Mouse (Mus musculus) hindbrain, embryonic 15.5 days (tissue): ENCODE results near the gene Crmp1. TPM values are rescaled to one million over a fixed set of nuclear protein-coding genes. Genes with fewer than 3 reads are reported as not detected.
A peak's percentile ranks its signal among the peaks of the same experiment; 100 is the strongest.

Experiments
- ATAC-seq: fragments of 200-750 bp; cut with Nextera tagmentation; 2 replicates; pipeline ENCODE4 v1.8.0; 2017; ENCODE audit warnings: low read depth, moderate number of reproducible peaks, moderate TSS enrichment; ENCODE audit not compliant: low FRiP score
- H3K27ac ChIP-seq: fragments of 300-500 bp; sonication (generic); replicated peaks from 2 replicates; pipeline ENCODE4 v1.5.1; 2015; ENCODE audit warnings: mild to moderate bottlenecking, inconsistent platforms
- H3K27me3 ChIP-seq: fragments of 300-500 bp; sonication (generic); 2 replicates; pipeline ENCODE4 v1.6.1; 2015; ENCODE audit warnings: control low read depth, inconsistent platforms
- H3K36me3 ChIP-seq: fragments of 300-500 bp; sonication (generic); 2 replicates; pipeline ENCODE4 v1.6.1; 2015; ENCODE audit warnings: control low read depth, inconsistent platforms
- H3K4me1 ChIP-seq: fragments of 300-500 bp; sonication (generic); replicated peaks from 2 replicates; pipeline ENCODE4 v1.6.1; 2015; ENCODE audit warnings: control low read depth, inconsistent platforms
- H3K4me2 ChIP-seq: fragments of 300-500 bp; sonication (generic); 2 replicates; pipeline ENCODE4 v1.6.1; 2015; ENCODE audit warnings: moderate library complexity, mild to moderate bottlenecking, inconsistent platforms
- H3K4me3 ChIP-seq: fragments of 300-500 bp; sonication (generic); 2 replicates; pipeline ENCODE4 v1.5.1; 2015; ENCODE audit warnings: mild to moderate bottlenecking, inconsistent platforms
- H3K9ac ChIP-seq: fragments of 300-500 bp; sonication (generic); 2 replicates; pipeline ENCODE4 v1.6.1; 2015; ENCODE audit warnings: inconsistent platforms
- H3K9me3 ChIP-seq: fragments of 300-500 bp; sonication (generic); 2 replicates; pipeline ENCODE4 v1.6.1; 2016; ENCODE audit warnings: control low read depth, inconsistent platforms
- WGBS: fragments of 180-500 bp; shearing (Covaris S2); methylation state at CpG from one replicate; pipeline ENCODE4 v1.1.7; 2015; 5-methylcytosine and 5-hydroxymethylcytosine counted together
- polyA plus RNA-seq: library from polyadenylated mRNA; unstranded; fragments of >200 nt; fragmentation: Nextera tagmentation; extraction: Ambion mirVana; gene quantifications from 2 replicates; pipeline ENCODE4 v1.2.1, GENCODE M21; 2015

Crmp1 gene
- polyA plus RNA-seq, result 784 and 959 TPM in 2 replicates

GRCm38 (mm10) chr5:37241651-37242151 is at the start of gene Crmp1:
Crmp1 (plus strand) TSS chr5:37241940.
- ATAC-seq, result peak; percentile 86
- H3K4me2 ChIP-seq, result peak within 1 kb of the TSS; percentile 83
- WGBS, result 2% methylated on average over 52 of the region's 56 CpGs
- H3K4me1 ChIP-seq, result peaks cover 43% of the 10 kb centered on the region
- H3K36me3 ChIP-seq, result no peaks in the 10 kb centered on the region
- no peaks in the 10 kb centered on the region for H3K9me3 ChIP-seq
- H3K9ac ChIP-seq, result peak within 1 kb of the TSS; percentile 93
- peak within 1 kb of the TSS; percentile 58 for H3K4me3 ChIP-seq
- H3K27me3 ChIP-seq, result no peaks in the 10 kb centered on the region
- peak within 1 kb of the TSS; percentile 97 for H3K27ac ChIP-seq

DNA sequence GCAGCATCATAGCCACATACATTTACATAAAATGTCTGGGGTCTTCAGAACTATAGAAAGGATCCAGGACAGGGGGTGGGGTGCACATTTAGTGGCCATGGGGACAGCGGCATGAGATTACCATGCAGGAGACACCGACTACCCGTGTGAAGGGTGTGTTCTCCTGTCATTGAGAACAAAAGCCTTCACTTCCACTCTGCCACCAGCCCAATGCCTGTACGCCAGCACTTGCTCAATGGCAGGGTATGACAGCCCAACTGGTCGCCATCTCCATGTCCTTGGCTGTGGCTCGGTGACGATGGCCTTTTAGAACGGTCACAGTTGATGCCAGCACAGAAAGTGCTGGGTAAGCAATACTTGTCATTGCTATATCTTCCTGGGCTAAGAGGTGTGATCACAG is 45.5 kb upstream of the Crmp1 start:
- H3K27ac ChIP-seq, result peak overlapping the region; percentile 49
- 56% methylated on average over 8 of the region's 8 CpGs for WGBS
- H3K9ac ChIP-seq, result no peak overlapping the region
- H3K4me1 ChIP-seq, result peaks cover 40% of the 10 kb centered on the region
- H3K4me2 ChIP-seq, result no peak overlapping the region
- ATAC-seq, result no peak
- no peaks in the 10 kb centered on the region for H3K27me3 ChIP-seq
- H3K36me3 ChIP-seq, result no peaks in the 10 kb centered on the region
- no peak overlapping the region for H3K4me3 ChIP-seq
- no peaks in the 10 kb centered on the region for H3K9me3 ChIP-seq

DNA sequence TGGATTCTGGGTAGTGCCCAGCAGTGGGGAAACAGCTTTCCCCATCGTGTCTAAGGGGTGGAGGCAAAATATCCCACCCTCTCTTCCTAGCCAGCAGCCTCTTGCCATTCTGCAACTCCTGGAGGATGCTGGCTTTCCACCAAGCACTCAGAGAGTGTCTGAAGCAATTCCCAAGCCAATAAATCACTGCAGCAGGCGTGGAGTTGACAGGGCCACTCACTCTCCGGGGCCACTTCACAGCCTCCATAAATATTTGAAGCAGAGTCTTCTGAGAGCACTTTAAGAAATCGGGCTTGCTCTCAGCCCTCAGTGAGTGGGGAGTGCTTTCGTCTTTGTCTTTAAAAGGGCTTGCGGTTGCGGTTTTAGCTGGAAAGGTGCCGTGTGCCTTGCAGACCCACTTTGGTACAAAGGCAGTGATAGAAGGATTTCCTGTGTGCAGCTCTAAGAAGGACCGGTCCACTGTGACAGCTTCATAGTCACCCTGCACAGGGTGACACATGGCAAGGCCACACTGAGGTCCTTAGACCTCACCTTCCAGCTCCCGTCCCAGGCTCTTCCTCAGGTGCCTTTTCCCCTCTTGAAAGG is 45.0 kb upstream of the Crmp1 start:
- Histone ChIP-seq H3K9me3 (no peaks in the 10 kb centered on the region), H3K4me3 (no peak overlapping the region), H3K9ac (no peak overlapping the region), H3K4me1 (peaks cover 41% of the 10 kb centered on the region), H3K27me3 (no peaks in the 10 kb centered on the region), H3K27ac (peak overlapping the region; percentile 49), H3K36me3 (no peaks in the 10 kb centered on the region), H3K4me2 (no peak overlapping the region)
- WGBS, result 37% methylated on average over 10 of the region's 10 CpGs
- ATAC-seq, result peak; percentile 19; the same call in 1 of the 2 replicates

DNA sequence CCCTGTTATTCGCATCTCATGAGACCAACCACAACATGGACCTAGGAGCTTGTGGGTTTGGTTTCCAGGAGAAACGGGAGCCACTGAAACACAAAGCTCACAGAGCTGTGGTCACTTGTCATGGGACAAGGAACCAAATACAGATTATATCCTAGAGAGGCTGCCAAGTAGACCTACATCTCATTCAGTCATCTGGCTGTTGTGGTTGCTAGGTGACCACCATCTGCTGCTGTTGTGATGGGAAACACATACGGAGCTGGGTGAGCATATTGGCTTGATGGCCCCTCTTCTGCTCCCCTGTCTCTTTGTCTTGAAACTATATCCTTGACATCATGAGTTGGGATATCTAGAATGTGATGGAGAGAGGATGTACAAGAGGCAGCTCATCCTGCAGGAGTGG is 44.3 kb upstream of the Crmp1 start:
- Histone ChIP-seq H3K4me1 (peaks cover 44% of the 10 kb centered on the region), H3K27me3 (no peaks in the 10 kb centered on the region), H3K4me3 (no peak overlapping the region), H3K9ac (no peak overlapping the region), H3K27ac (peak overlapping the region; percentile 49), H3K4me2 (no peak overlapping the region), H3K36me3 (no peaks in the 10 kb centered on the region), H3K9me3 (no peaks in the 10 kb centered on the region)
- WGBS, result 42% methylated on average over 3 of the region's 3 CpGs
- no peak for ATAC-seq

DNA sequence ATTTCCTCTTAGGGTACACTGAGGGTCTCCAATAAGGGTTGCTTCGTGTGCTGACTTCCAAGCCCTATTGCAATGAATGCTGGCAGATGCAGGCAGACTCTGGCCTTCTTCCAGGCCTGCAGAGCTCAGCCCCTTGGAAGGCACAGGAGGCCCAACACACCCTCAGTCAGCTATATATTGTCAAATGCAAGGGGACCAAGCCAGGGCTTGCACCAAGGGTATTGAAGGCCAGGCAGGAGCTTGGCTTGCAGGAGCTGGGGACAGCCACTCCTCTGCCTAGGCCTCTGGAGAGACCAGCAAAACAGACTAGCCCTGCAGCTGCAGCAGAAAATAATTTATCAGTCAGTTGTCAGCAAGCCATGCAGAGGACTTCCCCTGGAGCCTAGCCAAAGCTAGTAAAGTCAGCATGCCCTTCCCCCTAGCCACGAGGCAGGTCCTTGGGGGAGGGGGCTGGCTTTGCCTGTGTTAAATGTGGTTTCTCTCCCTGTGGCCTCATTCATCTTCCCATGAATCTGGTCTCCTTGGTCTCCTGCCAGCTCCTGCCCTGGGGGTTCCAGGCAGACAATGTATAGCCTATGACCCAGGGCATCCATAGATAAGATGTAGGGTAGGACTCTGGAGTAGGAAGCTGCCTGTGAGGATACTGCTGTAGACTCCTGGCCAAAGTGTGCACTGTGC is 43.6 kb upstream of the Crmp1 start:
- peaks cover 44% of the 10 kb centered on the region for H3K4me1 ChIP-seq
- 19% methylated on average over 2 of the region's 2 CpGs for WGBS

DNA sequence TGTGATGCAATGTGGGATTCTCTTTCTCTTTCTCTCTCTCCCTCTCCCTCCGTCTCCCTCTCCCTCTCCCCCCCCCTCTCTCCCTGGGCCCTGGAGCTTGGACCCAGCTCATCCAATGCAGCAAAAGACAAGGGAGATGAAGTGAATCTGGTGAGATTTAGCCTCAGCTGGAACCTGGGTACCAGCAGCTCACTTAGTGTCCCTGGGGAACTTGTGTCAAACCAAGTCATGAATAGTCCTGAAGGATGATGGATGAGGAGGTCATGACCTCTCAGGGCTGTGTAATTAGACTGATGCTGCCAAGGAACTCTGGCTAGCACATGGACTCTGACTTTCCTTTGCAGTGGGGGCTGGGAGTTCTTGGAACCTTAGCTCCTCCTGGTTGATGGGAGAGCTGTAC is 39.5 kb upstream of the Crmp1 start:
- no peak overlapping the region for H3K4me3 ChIP-seq
- no peak overlapping the region for H3K27ac ChIP-seq
- no peak overlapping the region for H3K9ac ChIP-seq
- no peaks in the 10 kb centered on the region for H3K36me3 ChIP-seq
- H3K27me3 ChIP-seq, result no peaks in the 10 kb centered on the region
- H3K4me2 ChIP-seq, result no peak overlapping the region
- 23% methylated on average over 1 of the region's 1 CpGs for WGBS
- ATAC-seq, result no peak
- H3K4me1 ChIP-seq, result peaks cover 25% of the 10 kb centered on the region
- no peaks in the 10 kb centered on the region for H3K9me3 ChIP-seq

More for the DNA sequence above, 43.6 kb upstream of the Crmp1 start:
- Histone ChIP-seq H3K4me2 (no peak overlapping the region), H3K27me3 (no peaks in the 10 kb centered on the region), H3K9ac (no peak overlapping the region), H3K9me3 (no peaks in the 10 kb centered on the region), H3K4me3 (no peak overlapping the region), H3K27ac (peak overlapping the region; percentile 49), H3K36me3 (no peaks in the 10 kb centered on the region)
- peak; percentile 54 for ATAC-seq

GRCm38 (mm10) chr5:37204886-37205285 is 36.9 kb upstream of the Crmp1 start:
- WGBS, result 67% methylated on average over 7 of the region's 7 CpGs
- ATAC-seq, result no peak

DNA sequence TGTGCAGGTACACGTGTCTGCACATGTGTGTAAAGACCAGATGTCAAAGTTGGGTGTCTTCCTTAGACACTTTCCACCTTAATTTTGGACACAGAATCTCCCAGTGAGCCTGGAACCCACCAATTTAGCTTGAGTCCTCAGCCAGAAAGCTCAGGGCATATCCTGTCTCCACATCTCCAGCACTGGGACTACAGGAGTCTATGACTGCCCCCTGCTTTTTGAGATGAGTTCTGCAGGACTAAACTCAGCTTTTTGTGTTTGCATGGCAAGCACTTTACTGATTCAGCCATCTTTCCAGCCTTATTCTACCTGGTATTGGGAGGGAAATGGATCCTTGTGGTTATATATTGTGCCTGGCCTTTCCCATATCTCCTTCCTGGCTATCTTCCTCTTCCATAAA is 36.3 kb upstream of the Crmp1 start:
- Histone ChIP-seq H3K27me3 (no peaks in the 10 kb centered on the region), H3K4me2 (no peak overlapping the region), H3K4me3 (no peak overlapping the region), H3K4me1 (peaks cover 9% of the 10 kb centered on the region; the same call in 1 of the 2 replicates), H3K9ac (no peak overlapping the region), H3K9me3 (no peaks in the 10 kb centered on the region), H3K27ac (no peak overlapping the region), H3K36me3 (no peaks in the 10 kb centered on the region)
- no peak for ATAC-seq
- WGBS, result 85% methylated on average over 1 of the region's 1 CpGs

More at GRCm38 (mm10) chr5:37204886-37205285, 36.9 kb upstream of the Crmp1 start:
- Histone ChIP-seq H3K27ac (no peak overlapping the region), H3K4me1 (peaks cover 8% of the 10 kb centered on the region; the same call in 1 of the 2 replicates), H3K9me3 (no peaks in the 10 kb centered on the region), H3K36me3 (no peaks in the 10 kb centered on the region), H3K4me3 (no peak overlapping the region), H3K9ac (no peak overlapping the region), H3K4me2 (no peak overlapping the region), H3K27me3 (no peaks in the 10 kb centered on the region)

DNA sequence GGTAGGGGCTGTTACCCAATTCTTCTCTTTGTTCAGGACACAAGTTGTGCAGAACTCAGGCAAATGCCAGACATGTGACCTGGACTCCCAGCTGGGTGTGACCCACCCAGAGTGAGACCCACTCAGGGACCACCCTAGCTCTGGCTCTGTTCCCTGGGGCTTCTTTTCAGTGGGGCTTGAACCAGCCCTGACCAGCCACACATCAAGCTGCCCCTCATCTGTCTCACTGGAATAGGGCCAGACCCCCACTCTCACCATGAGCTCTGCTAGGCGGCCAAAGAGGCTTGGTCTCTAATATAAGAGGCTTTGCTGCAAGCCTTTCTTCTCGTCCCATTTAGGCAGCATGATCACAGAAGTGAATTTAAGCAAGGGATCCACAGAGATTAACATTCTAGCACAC is 35.4 kb upstream of the Crmp1 start:
- no peak overlapping the region for H3K9ac ChIP-seq
- H3K9me3 ChIP-seq, result no peaks in the 10 kb centered on the region
- peak; percentile 13; the same call in 1 of the 2 replicates for ATAC-seq
- no peak overlapping the region for H3K4me2 ChIP-seq
- no peak overlapping the region for H3K4me3 ChIP-seq
- H3K27me3 ChIP-seq, result no peaks in the 10 kb centered on the region
- H3K4me1 ChIP-seq, result peaks cover 9% of the 10 kb centered on the region; the same call in 1 of the 2 replicates
- WGBS, result 66% methylated on average over 2 of the region's 2 CpGs
- H3K36me3 ChIP-seq, result no peaks in the 10 kb centered on the region
- H3K27ac ChIP-seq, result no peak overlapping the region

GRCm38 (mm10) chr5:37212938-37213708 is 28.6 kb upstream of the Crmp1 start:
- no peak overlapping the region for H3K27ac ChIP-seq
- ATAC-seq, result no peak

GRCm38 (mm10) chr5:37213709-37214103 is 28.0 kb upstream of the Crmp1 start:
- no peak overlapping the region for H3K9ac ChIP-seq
- no peak overlapping the region for H3K27ac ChIP-seq
- H3K4me3 ChIP-seq, result no peak overlapping the region
- no peaks in the 10 kb centered on the region for H3K27me3 ChIP-seq
- peaks cover 15% of the 10 kb centered on the region for H3K4me1 ChIP-seq
- no peak for ATAC-seq
- no peaks in the 10 kb centered on the region for H3K9me3 ChIP-seq
- no peak overlapping the region for H3K4me2 ChIP-seq
- H3K36me3 ChIP-seq, result no peaks in the 10 kb centered on the region
- 64% methylated on average over 4 of the region's 4 CpGs for WGBS

More at GRCm38 (mm10) chr5:37212938-37213708, 28.6 kb upstream of the Crmp1 start:
- no peaks in the 10 kb centered on the region for H3K27me3 ChIP-seq
- H3K9ac ChIP-seq, result no peak overlapping the region
- H3K36me3 ChIP-seq, result no peaks in the 10 kb centered on the region
- no peaks in the 10 kb centered on the region for H3K9me3 ChIP-seq
- peaks cover 15% of the 10 kb centered on the region for H3K4me1 ChIP-seq
- WGBS, result 69% methylated on average over 9 of the region's 9 CpGs
- no peak overlapping the region for H3K4me2 ChIP-seq
- no peak overlapping the region for H3K4me3 ChIP-seq

DNA sequence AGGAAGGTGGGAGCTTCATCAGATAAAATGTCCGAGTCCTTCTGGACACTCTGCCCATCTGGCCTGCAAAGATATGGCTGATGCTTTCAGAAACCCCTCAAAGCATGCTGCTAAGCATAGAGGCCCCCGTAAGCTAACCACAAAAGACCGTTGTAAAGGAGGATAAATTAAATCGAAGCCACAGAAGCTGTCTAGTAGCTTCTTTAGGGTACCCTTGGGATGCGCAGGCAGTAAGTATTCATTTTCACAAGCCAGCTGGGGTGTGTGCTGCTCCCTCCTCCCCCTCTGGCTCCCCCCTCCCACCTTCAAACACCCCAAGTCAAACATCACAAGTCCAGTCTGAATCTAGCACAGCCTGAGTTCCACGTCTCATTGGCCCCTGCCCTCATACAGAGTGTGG is 27.1 kb upstream of the Crmp1 start:
- WGBS, result 54% methylated on average over 6 of the region's 6 CpGs
- Histone ChIP-seq H3K9ac (no peak overlapping the region), H3K36me3 (no peaks in the 10 kb centered on the region), H3K4me2 (no peak overlapping the region), H3K4me3 (no peak overlapping the region), H3K27me3 (no peaks in the 10 kb centered on the region), H3K27ac (no peak overlapping the region), H3K4me1 (peaks cover 14% of the 10 kb centered on the region), H3K9me3 (no peaks in the 10 kb centered on the region)
- 0 out of 2 replicates have a peak, but pooled peaks have one; percentile 43 for ATAC-seq
